Mouse (Mus musculus) retina, embryonic 14.5 days (tissue): ENCODE results near the gene Sema3e.

Experiments used
- DNase-seq: peaks from one replicate; pipeline ENCODE4 v3.0.0-alpha.2; 2015; ENCODE audit warnings: low spot score

Sema3e gene

GRCm38 (mm10) chr5:14025205-14026124, at the start of gene Sema3e:
Sema3e (plus strand) TSS chr5:14025276.
- DNase-seq, result peak; percentile 66

GRCm38 (mm10) chr5:13977576-13977975, 47.5 kb upstream of the Sema3e start:
- DNase-seq, result no peak

GRCm38 (mm10) chr5:13979156-13979555, 45.9 kb upstream of the Sema3e start:
- no peak for DNase-seq

DNA sequence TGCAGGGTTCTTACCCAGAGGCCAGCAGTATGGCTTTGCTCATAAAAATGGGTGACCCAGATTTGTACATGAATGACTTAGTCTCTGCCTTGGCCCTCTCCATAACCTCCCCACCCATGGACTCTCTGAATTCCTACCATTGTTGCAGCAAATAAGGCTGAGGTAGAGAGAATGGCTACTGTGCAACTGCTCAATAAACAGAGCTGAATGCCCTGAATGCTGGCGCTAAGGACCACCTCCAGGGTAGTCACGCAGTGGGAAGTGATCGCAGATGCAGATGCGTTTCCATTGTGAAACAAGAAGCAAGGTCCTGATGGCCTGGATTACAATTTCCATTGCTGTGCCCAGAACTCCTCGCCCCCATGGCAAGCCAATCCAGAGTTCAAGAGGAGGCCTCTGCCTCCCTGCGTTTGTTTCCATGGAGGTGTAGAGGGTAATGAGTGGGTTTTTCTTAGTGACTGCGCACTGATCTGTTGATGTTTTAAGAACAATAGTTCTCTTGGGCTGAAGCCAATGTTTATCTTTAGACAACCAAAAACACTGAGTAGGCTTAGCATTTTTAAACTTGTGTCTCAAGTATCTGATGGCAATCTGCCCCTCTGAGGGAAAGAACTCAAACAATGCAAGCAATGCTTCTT, 42.5 kb upstream of the Sema3e start:
- DNase-seq, result peak; percentile 3

- peak; percentile 6 for DNase-seq
Measured at GRCm38 (mm10) chr5:13983608-13984007, 41.5 kb upstream of the Sema3e start.

GRCm38 (mm10) chr5:13985669-13986068, 39.4 kb upstream of the Sema3e start:
- DNase-seq, result no peak

- DNase-seq, result no peak
Measured at GRCm38 (mm10) chr5:13987123-13987522, 38.0 kb upstream of the Sema3e start.

DNA sequence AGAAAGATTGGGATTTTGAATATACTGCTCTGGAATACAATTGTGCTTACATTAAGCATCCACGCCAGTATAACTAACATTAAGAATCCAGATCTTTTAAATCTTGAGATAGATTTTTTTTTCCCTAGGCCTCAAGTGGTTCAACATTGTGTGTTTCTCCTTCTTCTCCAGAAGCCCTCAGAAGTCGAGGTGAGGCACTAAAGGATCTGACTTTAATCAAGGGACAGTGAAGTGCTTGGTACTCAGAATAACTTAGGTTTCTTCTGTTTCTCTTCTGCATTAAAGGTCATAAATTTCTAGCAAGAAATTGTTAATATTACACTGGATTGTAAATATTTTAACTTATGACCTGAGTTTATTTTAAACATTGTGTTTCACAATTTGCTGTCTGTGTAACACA, 37.1 kb upstream of the Sema3e start:
- DNase-seq, result no peak

DNA sequence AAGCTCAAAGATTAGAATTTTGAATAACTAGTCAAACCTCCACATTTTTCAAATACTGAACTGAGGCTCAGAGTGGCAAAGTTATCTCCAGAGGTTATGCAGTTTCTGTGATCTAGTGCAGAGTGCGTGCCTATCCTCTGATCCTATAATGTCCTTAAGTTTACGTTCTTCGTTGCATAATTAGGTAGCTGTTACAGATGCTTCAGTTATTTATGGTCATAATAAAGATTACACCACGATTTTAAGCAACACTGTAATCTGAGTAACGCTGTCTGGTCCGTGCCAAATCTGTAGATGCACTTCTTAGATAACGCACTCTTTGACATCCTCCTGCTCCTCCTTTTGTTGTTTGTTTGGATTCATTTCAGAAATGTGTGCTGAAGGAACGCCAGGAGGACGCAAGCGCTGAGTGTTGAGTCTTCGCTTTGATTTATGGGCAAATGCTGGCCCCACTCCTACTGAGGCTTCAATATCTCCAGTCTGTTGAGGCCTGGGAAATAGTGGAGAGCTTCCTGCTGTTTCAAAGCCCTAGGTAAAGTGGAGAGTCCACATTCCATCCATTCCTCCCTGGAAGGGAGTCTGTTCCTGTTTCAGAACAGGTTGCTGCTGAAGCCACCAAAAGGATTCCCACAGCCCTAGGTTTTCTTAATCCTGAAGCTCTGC, 32.2 kb upstream of the Sema3e start:
- no peak for DNase-seq

GRCm38 (mm10) chr5:14028341-14028740, 3.3 kb downstream of the Sema3e start:
- DNase-seq, result no peak

DNA sequence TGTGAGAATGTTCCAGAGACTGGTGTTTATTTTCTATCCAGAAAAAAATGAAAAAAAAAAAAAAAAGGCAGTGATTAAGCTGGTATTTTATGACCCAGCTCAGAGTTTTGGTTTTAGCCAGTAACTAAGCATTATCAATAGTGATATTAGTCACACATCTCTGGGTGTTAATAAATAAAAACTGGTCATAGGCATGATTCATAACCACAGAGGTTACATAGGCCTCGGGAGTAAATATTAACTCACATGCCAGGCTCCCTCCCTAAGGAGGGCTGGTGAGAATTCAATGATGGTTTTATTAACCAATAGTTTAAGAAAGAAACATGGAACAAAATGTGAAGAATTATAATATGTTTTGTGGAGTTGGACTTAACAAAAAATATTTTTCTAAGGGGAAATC, 5.7 kb downstream of the Sema3e start:
- DNase-seq, result no peak

- no peak for DNase-seq
Measured at GRCm38 (mm10) chr5:14032056-14032455, 7.0 kb downstream of the Sema3e start.

DNA sequence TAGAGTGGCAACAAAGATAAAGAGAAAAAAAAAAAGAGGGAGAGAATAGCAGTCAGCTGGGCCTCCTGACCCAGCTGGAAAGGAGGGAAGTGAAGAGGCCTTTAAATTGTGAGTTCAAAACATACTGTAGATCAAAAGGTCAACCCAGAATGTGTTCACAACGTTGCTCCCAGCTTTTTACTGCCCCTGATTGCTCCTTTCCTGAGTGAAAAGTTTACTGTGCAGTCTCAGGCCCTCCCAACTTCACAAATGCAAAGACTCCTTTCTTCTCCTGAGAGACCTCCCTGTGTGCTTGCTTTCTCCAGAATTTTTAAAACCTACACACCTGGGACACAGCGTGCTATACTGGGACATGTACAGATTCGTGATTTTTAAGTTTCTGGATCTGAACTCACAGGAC, 8.2 kb downstream of the Sema3e start:
- no peak for DNase-seq

DNA sequence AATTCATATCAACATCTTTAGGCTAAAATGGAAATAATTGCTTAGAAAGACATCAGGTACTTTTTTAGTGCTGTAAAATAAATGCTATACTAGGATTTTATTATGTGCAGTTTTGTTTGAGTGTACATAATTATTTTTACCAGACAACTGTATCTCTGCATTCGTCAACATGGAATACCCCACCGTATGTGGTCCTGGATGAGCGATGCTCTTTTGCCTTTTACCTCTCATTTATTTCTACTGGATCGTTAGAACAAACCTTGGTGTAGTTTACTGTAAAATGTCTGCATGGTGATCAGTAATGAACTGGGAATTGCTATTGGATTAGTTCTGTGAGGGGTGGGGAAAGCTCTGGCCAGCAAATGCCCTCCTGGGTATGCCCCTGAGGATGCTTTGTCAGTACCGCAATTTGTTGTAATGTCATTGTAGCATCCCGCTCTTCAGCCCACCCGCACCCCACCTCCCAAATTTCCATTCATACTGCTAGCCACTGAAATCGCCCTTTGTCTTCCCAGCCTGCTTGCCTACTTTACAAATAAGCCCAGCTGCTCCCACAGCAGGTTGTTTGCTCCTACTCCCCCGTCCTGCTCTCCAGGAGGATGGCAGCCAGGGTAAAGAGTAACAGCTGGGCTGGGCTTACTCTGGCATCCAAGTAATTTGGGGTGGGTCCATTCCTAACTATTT, 13.9 kb downstream of the Sema3e start:
- DNase-seq, result peak; percentile 57

GRCm38 (mm10) chr5:14040208-14040607, 15.1 kb downstream of the Sema3e start:
- DNase-seq, result no peak

DNA sequence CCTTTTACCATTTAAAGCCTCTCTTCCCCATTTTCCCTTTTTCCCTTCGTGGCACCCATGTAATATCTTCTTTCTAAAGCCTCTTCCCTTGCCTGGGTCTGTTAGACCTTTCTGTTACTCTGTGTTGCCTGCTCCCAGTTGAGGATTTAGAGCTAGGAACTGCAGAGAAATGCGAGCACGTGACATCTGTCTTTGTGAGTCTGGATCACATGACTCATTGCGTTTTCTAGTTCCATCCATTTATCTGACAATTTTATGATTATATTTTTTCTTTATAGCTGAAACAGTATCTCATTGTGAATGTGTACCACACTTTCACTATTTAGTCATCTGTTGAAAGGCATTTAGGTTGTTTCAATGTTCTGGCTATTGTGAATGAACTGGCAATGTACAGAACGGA, 18.0 kb downstream of the Sema3e start:
- DNase-seq, result no peak

DNA sequence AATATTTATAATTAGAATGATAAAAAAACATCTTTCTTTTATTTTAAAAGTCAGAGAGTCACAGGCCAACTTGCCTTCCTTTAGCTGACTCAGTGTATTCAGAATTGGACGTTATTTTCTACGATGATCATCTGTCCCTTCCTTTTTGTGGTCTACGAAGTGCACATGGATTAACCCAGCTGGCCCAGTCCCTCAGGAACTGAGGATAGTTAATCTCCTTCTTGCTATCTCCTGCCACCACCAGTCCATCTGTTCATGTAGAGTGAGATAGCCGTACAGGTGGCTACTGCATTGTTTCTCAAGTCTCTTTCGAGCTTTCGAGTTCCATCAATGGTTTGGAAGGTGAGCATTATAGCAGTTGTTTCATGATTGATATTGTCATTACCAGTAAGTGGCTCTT, 18.9 kb downstream of the Sema3e start:
- no peak for DNase-seq

- no peak for DNase-seq
Measured at GRCm38 (mm10) chr5:14048660-14049059, 23.6 kb downstream of the Sema3e start.

GRCm38 (mm10) chr5:14054472-14054871, 29.4 kb downstream of the Sema3e start:
- no peak for DNase-seq

- DNase-seq, result no peak
Measured at GRCm38 (mm10) chr5:14059895-14060553, 34.9 kb downstream of the Sema3e start.

GRCm38 (mm10) chr5:14062918-14063481, 37.9 kb downstream of the Sema3e start:
- no peak for DNase-seq
